Mouse (Mus musculus): ENCODE measurements at regions not wholly inside any gene's neighbourhood (a gene's known extent, or its start where the extent isn't known, plus 50 kb on each side); places are given as distances from the start of the nearest gene placed in this dataset.

GRCm38 (mm10) chr9:61014151-61014550, 219.8 kb downstream of the Uaca start:
- TF ChIP-seq CTCF (IDR thresholded peaks at IDR 0.05; ENCODE audit: borderline replicate concordance, insufficient read depth, low read depth, low read length) (no peak), POLR2A (IDR thresholded peaks at IDR 0.05; ENCODE audit: borderline replicate concordance, insufficient read depth, low read length) (no peak)

All from cerebellum, adult 2 months (tissue).